Mouse (Mus musculus): ENCODE data around the gene Ufm1. TPM values are rescaled to one million over a fixed set of nuclear protein-coding genes. Genes with fewer than 3 reads are reported as not detected.

The Ufm1 gene
- polyA plus RNA-seq (2015; fragmentation: Nextera tagmentation; extraction: Ambion mirVana): 84.8 and 87.2 TPM in 2 replicates

GRCm38 (mm10) chr3:53863383-53864220, at the start of gene Ufm1:
Ufm1 (minus strand) TSS chr3:53863830.
- no peaks in the 10 kb centered on the region for H3K27me3 ChIP-seq (replicated peaks)
- H3K36me3 ChIP-seq (replicated peaks): peaks cover 24% of the 10 kb centered on the region; the same call in 1 of the 2 replicates
- ATAC-seq (replicated peaks): peak; percentile 99
- no peaks in the 10 kb centered on the region for H3K9me3 ChIP-seq
- H3K27ac ChIP-seq: peak within 1 kb of the TSS; percentile 71
- peak within 1 kb of the TSS; percentile 90 for H3K4me3 ChIP-seq
- H3K4me2 ChIP-seq: peak within 1 kb of the TSS; percentile 79
- under 1% methylated on average over 58 of the region's 58 CpGs for WGBS
- H3K9ac ChIP-seq: peak within 1 kb of the TSS; percentile 65
- H3K4me1 ChIP-seq: peaks cover 10% of the 10 kb centered on the region

DNA sequence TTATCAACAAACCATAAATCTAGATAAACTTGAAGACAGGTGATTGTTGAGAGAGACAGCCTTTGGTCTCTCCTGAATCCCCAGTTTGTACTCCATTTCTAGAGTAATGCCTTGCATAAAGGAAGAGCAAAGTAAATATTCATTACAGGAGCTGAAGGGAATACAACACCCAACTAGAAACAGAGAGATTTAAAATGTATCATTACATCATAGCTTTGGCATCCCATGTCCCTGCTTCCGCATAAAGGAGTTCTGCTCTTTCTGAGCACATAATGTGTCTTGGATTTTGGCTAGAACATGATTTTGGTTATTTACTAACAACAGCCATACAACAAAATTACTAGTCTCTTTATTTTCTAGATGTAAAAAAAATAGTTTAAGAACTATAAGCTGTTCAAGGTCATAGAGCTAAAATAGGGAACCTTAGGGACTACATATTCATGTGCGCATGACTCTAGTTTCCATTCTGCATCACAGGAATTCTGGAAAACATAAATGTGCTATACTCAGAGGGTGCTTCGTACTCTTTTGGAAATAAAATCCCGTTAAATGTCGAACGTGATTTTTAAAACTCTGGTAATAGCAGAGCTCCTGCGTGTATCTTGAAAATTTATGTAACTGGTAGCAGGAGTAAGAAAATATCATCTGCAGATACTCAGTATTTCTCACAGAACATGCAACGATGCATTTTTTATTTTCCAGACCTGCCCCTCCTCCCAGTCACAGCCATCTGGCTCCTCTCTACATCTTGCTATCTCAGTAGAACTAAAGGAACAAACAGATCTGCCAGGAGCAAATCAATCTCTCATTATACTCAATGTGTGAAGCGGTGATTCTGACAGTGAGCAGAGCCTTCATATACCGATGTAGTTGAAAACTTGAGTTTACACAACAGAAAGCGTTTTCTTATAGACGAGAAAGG, 27.2 kb upstream of the Ufm1 start:
- H3K27ac ChIP-seq: no peak overlapping the region
- no peak overlapping the region for H3K4me2 ChIP-seq
- H3K27me3 ChIP-seq (replicated peaks): no peaks in the 10 kb centered on the region
- H3K4me1 ChIP-seq: no peaks in the 10 kb centered on the region
- H3K4me3 ChIP-seq: no peak overlapping the region
- ATAC-seq (replicated peaks): no peak
- no peaks in the 10 kb centered on the region for H3K36me3 ChIP-seq (replicated peaks)
- no peaks in the 10 kb centered on the region for H3K9me3 ChIP-seq
- 87% methylated on average over 12 of the region's 12 CpGs for WGBS
- H3K9ac ChIP-seq: no peak overlapping the region

- H3K27ac ChIP-seq: no peak overlapping the region
- 95% methylated on average over 1 of the region's 1 CpGs for WGBS
- H3K9ac ChIP-seq: no peak overlapping the region
- no peaks in the 10 kb centered on the region for H3K36me3 ChIP-seq (replicated peaks)
- no peaks in the 10 kb centered on the region for H3K9me3 ChIP-seq
- H3K27me3 ChIP-seq (replicated peaks): no peaks in the 10 kb centered on the region
- ATAC-seq (replicated peaks): no peak
- H3K4me1 ChIP-seq: no peaks in the 10 kb centered on the region
- no peak overlapping the region for H3K4me2 ChIP-seq
- no peak overlapping the region for H3K4me3 ChIP-seq
These were observed 8.0 kb upstream of the Ufm1 start for GRCm38 (mm10) chr3:53871596-53871995.

DNA sequence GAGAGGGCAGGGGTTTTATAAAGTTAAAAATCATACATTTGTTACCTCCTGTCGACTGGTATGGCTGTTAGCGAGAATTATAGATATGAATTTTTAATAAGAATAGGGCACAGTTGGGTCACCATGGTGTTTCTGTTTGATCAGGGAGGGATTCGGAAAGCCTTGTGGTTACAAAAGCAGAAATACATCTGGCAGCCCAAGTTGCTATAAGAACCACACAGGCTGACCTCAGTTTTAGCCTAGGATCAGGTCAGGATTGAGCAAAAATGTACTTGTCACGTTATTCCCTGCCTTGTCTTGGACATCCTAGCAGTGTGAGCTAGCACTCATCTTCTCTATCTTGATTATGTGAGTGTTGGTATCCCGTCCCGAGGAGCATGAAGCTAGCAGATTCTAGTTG, 6.9 kb upstream of the Ufm1 start:
- WGBS: 82% methylated on average over 6 of the region's 6 CpGs
- H3K4me1 ChIP-seq: no peaks in the 10 kb centered on the region
- H3K36me3 ChIP-seq (replicated peaks): no peaks in the 10 kb centered on the region
- H3K4me3 ChIP-seq: no peak overlapping the region
- no peak overlapping the region for H3K4me2 ChIP-seq
- H3K9me3 ChIP-seq: no peaks in the 10 kb centered on the region
- H3K27me3 ChIP-seq (replicated peaks): no peaks in the 10 kb centered on the region
- no peak overlapping the region for H3K9ac ChIP-seq
- H3K27ac ChIP-seq: no peak overlapping the region
- ATAC-seq (replicated peaks): no peak

GRCm38 (mm10) chr3:53869263-53869662, 5.6 kb upstream of the Ufm1 start:
- H3K9ac ChIP-seq: no peak overlapping the region
- no peaks in the 10 kb centered on the region for H3K9me3 ChIP-seq
- no peaks in the 10 kb centered on the region for H3K36me3 ChIP-seq (replicated peaks)
- no peaks in the 10 kb centered on the region for H3K4me1 ChIP-seq
- H3K4me3 ChIP-seq: no peak overlapping the region
- peak; percentile 65 for ATAC-seq (replicated peaks)
- H3K4me2 ChIP-seq: no peak overlapping the region
- WGBS: 2% methylated on average over 1 of the region's 1 CpGs
- H3K27me3 ChIP-seq (replicated peaks): no peaks in the 10 kb centered on the region
- H3K27ac ChIP-seq: peak overlapping the region; percentile 30; the same call in 1 of the 2 replicates

DNA sequence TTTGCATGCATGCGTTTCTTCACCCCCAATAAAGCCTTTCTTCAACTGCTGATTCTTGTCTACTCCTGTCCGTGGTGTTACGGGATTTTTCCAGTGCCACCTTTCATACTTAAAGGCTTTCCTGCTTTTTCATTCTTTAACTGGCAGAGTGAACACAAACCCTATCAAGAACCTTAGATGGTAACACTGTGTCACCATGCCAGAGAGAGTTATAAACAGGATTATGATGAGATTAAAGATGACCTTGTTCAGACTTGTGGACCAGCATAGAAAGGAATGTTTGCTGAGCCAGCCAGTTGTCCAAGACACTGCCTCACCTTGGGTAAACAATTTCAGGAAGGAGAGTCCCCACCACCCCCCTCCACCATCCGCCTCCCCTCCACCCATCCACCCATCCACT, 4.6 kb upstream of the Ufm1 start:
- no peaks in the 10 kb centered on the region for H3K36me3 ChIP-seq (replicated peaks)
- H3K9me3 ChIP-seq: no peaks in the 10 kb centered on the region
- H3K4me3 ChIP-seq: no peak overlapping the region
- H3K27me3 ChIP-seq (replicated peaks): no peaks in the 10 kb centered on the region
- no peak overlapping the region for H3K4me2 ChIP-seq
- ATAC-seq (replicated peaks): no peak
- H3K27ac ChIP-seq: no peak overlapping the region
- H3K9ac ChIP-seq: no peak overlapping the region
- WGBS: 86% methylated on average over 4 of the region's 4 CpGs
- no peaks in the 10 kb centered on the region for H3K4me1 ChIP-seq

GRCm38 (mm10) chr3:53854831-53855230, 8.8 kb downstream of the Ufm1 start:
- no peak overlapping the region for H3K9ac ChIP-seq
- 90% methylated on average over 3 of the region's 3 CpGs for WGBS
- no peaks in the 10 kb centered on the region for H3K4me1 ChIP-seq
- no peak overlapping the region for H3K27ac ChIP-seq
- no peak for ATAC-seq (replicated peaks)
- no peaks in the 10 kb centered on the region for H3K9me3 ChIP-seq
- H3K27me3 ChIP-seq (replicated peaks): no peaks in the 10 kb centered on the region
- no peak overlapping the region for H3K4me2 ChIP-seq
- H3K4me3 ChIP-seq: no peak overlapping the region
- H3K36me3 ChIP-seq (replicated peaks): peaks cover 20% of the 10 kb centered on the region; the same call in 1 of the 2 replicates

- Histone ChIP-seq H3K36me3 (replicated peaks) (peaks cover 15% of the 10 kb centered on the region; the same call in 1 of the 2 replicates), H3K4me1 (no peaks in the 10 kb centered on the region), H3K9ac (no peak overlapping the region), H3K27ac (no peak overlapping the region), H3K9me3 (no peaks in the 10 kb centered on the region), H3K27me3 (replicated peaks) (no peaks in the 10 kb centered on the region), H3K4me3 (no peak overlapping the region), H3K4me2 (no peak overlapping the region)
- no peak for ATAC-seq (replicated peaks)
- WGBS: 89% methylated on average over 4 of the region's 4 CpGs
These were observed 9.4 kb downstream of the Ufm1 start for GRCm38 (mm10) chr3:53854261-53854660.

GRCm38 (mm10) chr3:53848262-53848661, 15.4 kb downstream of the Ufm1 start:
- WGBS: 81% methylated on average over 11 of the region's 11 CpGs
- Histone ChIP-seq H3K9me3 (no peaks in the 10 kb centered on the region), H3K4me1 (no peaks in the 10 kb centered on the region), H3K4me2 (no peak overlapping the region), H3K36me3 (replicated peaks) (no peaks in the 10 kb centered on the region), H3K27me3 (replicated peaks) (no peaks in the 10 kb centered on the region), H3K4me3 (no peak overlapping the region), H3K9ac (no peak overlapping the region), H3K27ac (no peak overlapping the region)
- ATAC-seq (replicated peaks): no peak

DNA sequence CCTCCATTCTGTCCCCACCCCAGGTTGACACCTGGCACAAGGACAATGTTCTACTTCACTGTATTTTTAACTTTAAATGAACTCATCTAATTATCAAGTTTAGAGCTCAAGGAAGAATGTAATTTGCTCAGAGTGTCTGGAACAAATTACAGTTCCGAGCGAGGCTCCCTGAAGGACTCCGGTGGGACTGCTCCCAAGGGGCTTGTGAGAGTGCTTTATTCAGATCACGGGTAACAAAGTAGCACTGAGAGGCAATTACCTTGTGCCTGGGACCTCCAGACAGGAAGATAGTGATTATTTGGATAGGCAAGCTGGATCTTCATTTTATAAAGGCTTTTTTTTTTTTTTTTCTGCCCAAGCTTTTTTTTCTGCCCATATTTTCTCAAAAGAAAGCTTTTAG, 15.9 kb downstream of the Ufm1 start:
- Histone ChIP-seq H3K27me3 (replicated peaks) (no peaks in the 10 kb centered on the region), H3K9ac (no peak overlapping the region), H3K4me3 (no peak overlapping the region), H3K27ac (no peak overlapping the region), H3K36me3 (replicated peaks) (no peaks in the 10 kb centered on the region), H3K4me2 (no peak overlapping the region), H3K4me1 (no peaks in the 10 kb centered on the region), H3K9me3 (no peaks in the 10 kb centered on the region)
- no peak for ATAC-seq (replicated peaks)
- 68% methylated on average over 4 of the region's 4 CpGs for WGBS

DNA sequence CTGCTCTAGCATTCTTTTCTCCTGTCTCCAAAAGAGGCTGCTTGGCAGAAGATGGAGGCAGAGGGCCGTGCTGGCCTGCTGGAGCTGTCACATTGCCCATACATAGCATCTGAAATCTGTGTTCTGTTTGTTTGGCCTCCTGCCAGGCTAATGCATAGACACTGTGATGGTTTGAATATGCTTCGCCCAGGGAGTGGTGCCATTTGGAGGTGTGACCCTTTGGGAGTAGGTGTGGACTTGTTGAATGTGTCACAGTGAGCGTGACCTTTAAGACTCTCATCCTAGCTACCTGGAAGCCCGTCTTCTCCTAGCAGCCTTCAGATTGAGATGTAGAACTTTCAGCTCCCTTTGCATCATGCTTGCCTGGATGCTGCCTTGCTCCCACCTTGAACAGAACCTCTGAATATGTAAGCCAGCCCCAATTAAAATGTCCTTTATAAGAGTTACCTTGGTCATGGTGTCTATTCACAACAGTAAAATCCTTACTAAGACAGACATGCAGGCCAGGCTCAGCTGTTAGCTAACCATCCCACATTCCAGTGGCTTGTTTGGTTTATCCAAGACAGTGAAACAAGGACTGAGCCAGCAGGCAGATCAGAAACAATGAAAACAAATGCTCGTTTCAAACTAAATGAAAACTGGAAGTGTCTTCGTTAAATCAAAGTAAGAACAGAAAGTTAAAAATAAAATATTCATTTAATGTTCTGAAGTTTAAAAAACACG, 17.3 kb downstream of the Ufm1 start:
- no peak overlapping the region for H3K27ac ChIP-seq
- H3K27me3 ChIP-seq (replicated peaks): no peaks in the 10 kb centered on the region
- 78% methylated on average over 7 of the region's 7 CpGs for WGBS
- H3K9ac ChIP-seq: no peak overlapping the region
- H3K4me3 ChIP-seq: no peak overlapping the region
- no peaks in the 10 kb centered on the region for H3K4me1 ChIP-seq
- no peaks in the 10 kb centered on the region for H3K36me3 ChIP-seq (replicated peaks)
- H3K4me2 ChIP-seq: no peak overlapping the region
- H3K9me3 ChIP-seq: no peaks in the 10 kb centered on the region
- ATAC-seq (replicated peaks): no peak

DNA sequence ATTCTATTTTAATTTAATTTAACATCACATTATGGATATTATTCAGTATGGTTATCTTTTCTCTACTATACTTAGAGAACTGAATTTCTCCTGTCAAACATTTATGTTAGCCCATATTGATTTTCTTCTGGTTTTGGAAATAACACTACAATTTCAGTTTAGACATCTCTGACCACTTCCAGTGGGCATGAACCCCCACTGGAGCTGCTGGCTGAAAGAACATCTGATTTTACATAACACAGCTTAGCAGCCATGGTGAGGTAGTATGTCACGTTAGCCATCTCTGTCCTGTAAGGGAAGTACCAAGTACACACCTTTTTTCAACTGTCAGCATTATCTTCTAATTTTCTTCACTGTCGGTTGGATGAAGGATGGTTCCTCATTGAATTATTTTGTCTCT, 18.8 kb downstream of the Ufm1 start, which contains the start of gene Gm10985:
Gene Gm10985 (plus strand): TSS at position 301 of the 400 bp plus-strand sequence.
- Histone ChIP-seq H3K27ac (no peak within 1 kb of the TSS), H3K27me3 (replicated peaks) (no peaks in the 10 kb centered on the region), H3K9me3 (no peaks in the 10 kb centered on the region), H3K4me1 (no peaks in the 10 kb centered on the region), H3K4me2 (no peak within 1 kb of the TSS), H3K36me3 (replicated peaks) (no peaks in the 10 kb centered on the region), H3K4me3 (no peak within 1 kb of the TSS), H3K9ac (no peak within 1 kb of the TSS)
- no peak for ATAC-seq (replicated peaks)
- WGBS: 82% methylated on average over 2 of the region's 2 CpGs

Data from midbrain, embryonic 15.5 days (tissue).